Mouse (Mus musculus) kidney, embryonic 15.5 days (tissue): ENCODE results near the gene Gtf3c6. TPM values are rescaled to one million over a fixed set of nuclear protein-coding genes. Genes with fewer than 3 reads are reported as not detected.

Experiments used
- ATAC-seq: fragments of 200-750 bp; cut with Nextera tagmentation; replicated peaks from 2 replicates; pipeline ENCODE4 v1.8.0; 2017; ENCODE audit warnings: moderate TSS enrichment; ENCODE audit not compliant: low FRiP score
- H3K27ac ChIP-seq: fragments of 300-500 bp; sonication (generic); 2 replicates; pipeline ENCODE4 v1.5.1; 2015; ENCODE audit warnings: mild to moderate bottlenecking, inconsistent platforms
- H3K27me3 ChIP-seq: fragments of 300-500 bp; sonication (generic); 2 replicates; pipeline ENCODE4 v1.6.1; 2015; ENCODE audit warnings: inconsistent platforms
- H3K36me3 ChIP-seq: fragments of 300-500 bp; sonication (generic); 2 replicates; pipeline ENCODE4 v1.6.1; 2015; ENCODE audit warnings: inconsistent platforms
- H3K4me1 ChIP-seq: fragments of 300-500 bp; sonication (generic); 2 replicates; pipeline ENCODE4 v1.6.1; 2015; ENCODE audit warnings: inconsistent platforms
- H3K4me2 ChIP-seq: fragments of 300-500 bp; sonication (generic); 2 replicates; pipeline ENCODE4 v1.6.1; 2015; ENCODE audit warnings: moderate library complexity, mild to moderate bottlenecking, inconsistent platforms
- H3K4me3 ChIP-seq: fragments of 300-500 bp; sonication (generic); replicated peaks from 2 replicates; pipeline ENCODE4 v1.5.1; 2015; ENCODE audit warnings: mild to moderate bottlenecking, inconsistent platforms
- H3K9ac ChIP-seq: fragments of 300-500 bp; sonication (generic); 2 replicates; pipeline ENCODE4 v1.6.1; 2015; ENCODE audit warnings: mild to moderate bottlenecking, inconsistent platforms
- H3K9me3 ChIP-seq: fragments of 300-500 bp; sonication (generic); replicated peaks from 2 replicates; pipeline ENCODE4 v1.6.1; 2016; ENCODE audit warnings: inconsistent platforms
- WGBS: fragments of 180-500 bp; shearing (Covaris S2); methylation state at CpG from one replicate; pipeline ENCODE4 v1.1.7; 2015; ENCODE audit warnings: mixed read lengths; 5-methylcytosine and 5-hydroxymethylcytosine counted together
- polyA plus RNA-seq: library from polyadenylated mRNA; unstranded; fragments of >200 nt; fragmentation: Nextera tagmentation; extraction: Ambion mirVana; gene quantifications from 2 replicates; pipeline ENCODE4 v1.2.1, GENCODE M21; 2015

Gtf3c6 gene
- polyA plus RNA-seq, 1 experiment from 2014 or later = 106 TPM

DNA sequence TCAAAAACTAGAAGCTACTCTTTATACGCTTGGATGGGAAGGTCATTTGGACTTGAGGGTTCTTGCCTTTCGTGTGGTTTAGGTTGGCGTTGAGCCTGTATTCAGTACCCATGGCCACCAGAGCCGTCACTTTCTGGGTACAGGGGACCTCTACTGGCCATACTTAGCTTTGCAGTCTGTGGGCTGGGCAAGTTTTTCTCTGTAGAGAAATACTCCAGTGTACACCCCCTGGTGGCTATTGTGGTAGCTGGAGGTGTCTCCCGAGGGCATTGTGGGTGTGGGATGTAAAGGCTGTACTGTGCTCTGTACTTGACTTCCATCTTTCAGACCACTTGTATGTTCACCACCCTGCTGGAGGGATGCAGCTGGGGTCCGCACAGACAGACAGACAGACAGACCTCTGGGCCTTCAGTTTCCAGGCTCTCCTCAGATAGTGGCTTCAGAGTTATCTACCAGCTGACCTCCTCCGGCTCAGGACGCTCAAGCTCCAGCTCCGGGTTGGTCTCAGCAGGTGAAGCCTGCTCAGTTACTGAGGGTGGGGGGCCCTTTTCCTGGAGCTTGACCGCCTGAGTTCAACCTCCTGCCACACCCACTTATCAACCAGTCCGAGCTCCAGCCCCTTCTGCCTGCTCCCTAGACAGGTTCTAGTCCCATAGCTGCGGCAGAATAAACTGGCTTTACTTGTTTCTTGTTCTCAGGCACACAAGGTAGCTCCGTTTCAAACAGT is 45.3 kb downstream of the Gtf3c6 start:
- Histone ChIP-seq H3K4me2 (peak overlapping the region; percentile 25; the same call in 1 of the 2 replicates), H3K9me3 (no peaks in the 10 kb centered on the region), H3K27me3 (no peaks in the 10 kb centered on the region), H3K4me3 (no peak overlapping the region), H3K9ac (no peak overlapping the region), H3K27ac (no peak overlapping the region), H3K4me1 (no peaks in the 10 kb centered on the region), H3K36me3 (no peaks in the 10 kb centered on the region)
- WGBS = 35% methylated on average over 13 of the region's 13 CpGs
- ATAC-seq = peak; percentile 92

Other genes with a start within 250 kb of the Gtf3c6 start
- gene Mfsd4b1, start 232.8 kb downstream of the Gtf3c6 start, polyA plus RNA-seq = 5.1 and 5.8 TPM in 2 replicates
- gene Slc16a10, start 115.8 kb downstream of the Gtf3c6 start, polyA plus RNA-seq = 12.5 and 12.7 TPM in 2 replicates
- gene Rpf2, start 11.1 kb downstream of the Gtf3c6 start, polyA plus RNA-seq = 67.1 and 73.9 TPM in 2 replicates
- gene Amd1, start 44.1 kb upstream of the Gtf3c6 start, polyA plus RNA-seq = 64.6 and 65.5 TPM in 2 replicates
- 8.5 and 9.1 TPM in 2 replicates for gene Cdk19, start 81.5 kb upstream of the Gtf3c6 start, polyA plus RNA-seq